Mouse (Mus musculus) neural tube, embryonic 13.5 days (tissue): ENCODE results near the gene 5730596B20Rik. TPM values are rescaled to one million over a fixed set of nuclear protein-coding genes. Genes with fewer than 3 reads are reported as not detected.

ENCODE experiments used
- ATAC-seq: fragments of 200-750 bp; cut with Nextera tagmentation; 2 replicates; pipeline ENCODE4 v1.8.0; 2017; ENCODE audit warnings: low read depth, mild to moderate bottlenecking, moderate TSS enrichment, moderate library complexity
- H3K27ac ChIP-seq: fragments of 300-500 bp; sonication (generic); replicated peaks from 2 replicates; pipeline ENCODE4 v1.5.1; 2015; ENCODE audit warnings: moderate library complexity, mild to moderate bottlenecking, inconsistent platforms
- H3K27me3 ChIP-seq: fragments of 300-500 bp; sonication (generic); 2 replicates; pipeline ENCODE4 v1.6.1; 2015; ENCODE audit warnings: mild to moderate bottlenecking, inconsistent platforms
- H3K36me3 ChIP-seq: fragments of 300-500 bp; sonication (generic); 2 replicates; pipeline ENCODE4 v1.6.1; 2015; ENCODE audit warnings: mild to moderate bottlenecking, inconsistent platforms
- H3K4me1 ChIP-seq: fragments of 300-500 bp; sonication (generic); replicated peaks from 2 replicates; pipeline ENCODE4 v1.6.1; 2015; ENCODE audit warnings: inconsistent platforms
- H3K4me2 ChIP-seq: fragments of 300-500 bp; sonication (generic); 2 replicates; pipeline ENCODE4 v1.6.1; 2015; ENCODE audit warnings: inconsistent platforms, mild to moderate bottlenecking, moderate library complexity
- H3K4me3 ChIP-seq: fragments of 300-500 bp; sonication (generic); 2 replicates; pipeline ENCODE4 v1.5.1; 2015; ENCODE audit warnings: mild to moderate bottlenecking, inconsistent platforms
- H3K9ac ChIP-seq: fragments of 300-500 bp; sonication (generic); 2 replicates; pipeline ENCODE4 v1.6.1; 2015; ENCODE audit warnings: moderate library complexity, mild to moderate bottlenecking, inconsistent platforms
- H3K9me3 ChIP-seq: fragments of 300-500 bp; sonication (generic); 2 replicates; pipeline ENCODE4 v1.6.1; 2016; ENCODE audit warnings: inconsistent platforms
- WGBS: fragments of 180-500 bp; shearing (Covaris S2); methylation state at CpG from one replicate; pipeline ENCODE4 v1.1.7; 2015; 5-methylcytosine and 5-hydroxymethylcytosine counted together
- microRNA counts: library from miRNA; unstranded; fragments of <30 nt; microRNA quantifications from one replicate; lab custom pipeline; 2016
- microRNA-seq: library from miRNA; unstranded; fragments of <30 nt; microRNA quantifications from one replicate; pipeline ENCODE4, GENCODE M21; 2016
- polyA plus RNA-seq: library from polyadenylated mRNA; unstranded; fragments of >200 nt; fragmentation: Nextera tagmentation; extraction: Ambion mirVana; gene quantifications from 2 replicates; pipeline ENCODE4 v1.2.1, GENCODE M21; 2015

5730596B20Rik gene
- polyA plus RNA-seq, 1 experiment from 2014 or later: 3.5 TPM

DNA sequence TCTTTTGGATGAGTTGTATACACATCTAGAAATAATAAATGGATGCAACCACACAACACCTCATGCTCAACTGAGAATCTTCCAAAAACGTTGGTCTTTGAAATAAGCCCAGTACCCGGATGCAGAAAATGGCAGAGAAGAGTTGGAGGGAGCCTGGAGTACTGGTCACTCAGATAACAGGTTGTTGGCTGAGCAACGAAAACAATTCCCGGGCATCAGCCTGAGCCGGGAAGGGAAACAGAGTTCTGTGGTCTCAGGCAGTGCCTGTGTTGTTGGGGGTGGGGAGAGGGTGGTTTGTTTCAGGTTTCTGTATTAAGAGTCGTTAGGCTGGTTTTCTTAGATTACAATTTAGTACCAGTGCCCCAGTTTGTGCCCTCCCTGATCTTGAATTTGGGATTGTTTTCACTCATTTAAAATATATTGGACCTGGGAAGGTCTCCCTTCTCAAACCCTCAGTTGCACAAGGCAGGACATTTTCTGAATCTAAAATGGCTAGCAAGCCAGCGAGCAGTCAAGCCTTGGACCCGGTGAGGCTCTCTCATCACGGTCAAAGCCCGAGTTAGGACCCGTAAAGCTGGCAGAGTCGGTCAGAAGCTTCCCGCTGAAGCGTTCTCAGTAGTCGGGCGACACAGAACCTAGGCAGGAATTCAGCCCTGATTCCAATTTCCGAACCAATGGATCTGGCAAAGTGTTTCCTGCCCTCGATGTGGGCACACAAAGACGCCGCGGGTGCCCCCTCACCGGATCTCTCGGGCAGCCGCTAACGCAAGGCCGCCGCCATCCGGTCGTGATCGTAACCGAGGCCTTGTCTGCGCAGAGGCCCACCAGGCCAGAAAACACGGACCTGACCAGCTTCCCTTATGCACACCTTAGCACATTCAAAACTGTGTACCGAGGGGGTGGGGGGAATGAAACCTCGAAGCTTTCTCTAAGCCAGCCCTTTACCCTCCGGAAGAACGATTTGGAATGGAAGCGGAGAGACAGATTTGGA lies 51.5 kb downstream of the 5730596B20Rik start:
- no peaks in the 10 kb centered on the region for H3K36me3 ChIP-seq
- peak overlapping the region; percentile 98 for H3K9ac ChIP-seq
- H3K4me1 ChIP-seq: peaks cover 22% of the 10 kb centered on the region
- ATAC-seq: no peak
- no peaks in the 10 kb centered on the region for H3K9me3 ChIP-seq
- H3K4me2 ChIP-seq: peak overlapping the region; percentile 97
- peak overlapping the region; percentile 53 for H3K4me3 ChIP-seq
- peaks cover 12% of the 10 kb centered on the region for H3K27me3 ChIP-seq
- 1% methylated on average over 38 of the region's 38 CpGs for WGBS
- peak overlapping the region; percentile 98 for H3K27ac ChIP-seq

DNA sequence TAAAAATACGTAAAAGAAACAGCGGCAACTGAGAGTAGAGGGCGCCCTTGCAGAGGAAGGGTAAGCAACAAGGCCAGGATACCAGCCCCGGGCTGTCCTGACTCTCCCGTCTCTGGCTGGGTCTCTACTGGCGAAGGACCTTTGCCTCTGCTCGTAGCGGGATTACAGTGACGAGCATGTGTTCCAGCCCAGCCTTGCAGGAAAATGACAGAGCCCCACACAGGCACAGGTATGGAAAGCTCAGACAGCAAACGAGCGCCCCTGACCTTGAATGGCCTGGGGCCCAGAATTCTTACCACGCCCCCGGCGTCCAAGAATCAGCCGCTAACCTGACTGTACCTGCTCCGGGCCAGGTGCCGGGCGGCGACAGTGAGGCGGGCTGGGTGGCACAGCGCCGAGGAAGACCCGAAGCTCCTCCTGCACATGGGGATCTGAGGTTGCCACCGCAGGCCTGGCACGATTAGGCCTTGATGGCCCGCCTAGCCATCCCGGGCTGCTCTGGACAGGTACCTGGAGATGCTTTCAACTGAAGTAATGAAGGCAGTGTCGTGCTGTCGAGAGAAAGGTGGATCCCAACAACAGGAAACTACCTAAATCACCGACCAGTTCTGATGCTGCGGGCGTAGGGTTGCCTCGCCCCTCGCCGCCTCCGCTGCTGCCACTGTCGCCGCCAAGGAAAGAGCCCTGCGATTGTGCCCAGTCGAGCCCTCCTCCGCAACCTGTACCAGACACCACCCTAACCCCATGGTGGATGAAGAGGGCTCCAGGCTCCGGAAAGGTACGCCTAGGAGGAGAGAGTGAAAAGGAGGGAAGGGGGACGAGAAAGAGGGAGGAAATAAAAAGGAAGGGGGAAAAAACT lies 52.5 kb downstream of the 5730596B20Rik start:
- no peak for ATAC-seq
- Histone ChIP-seq H3K4me1 (peaks cover 22% of the 10 kb centered on the region), H3K4me3 (peak overlapping the region; percentile 53), H3K9me3 (no peaks in the 10 kb centered on the region), H3K36me3 (no peaks in the 10 kb centered on the region), H3K27ac (peak overlapping the region; percentile 98), H3K27me3 (peaks cover 12% of the 10 kb centered on the region), H3K4me2 (peak overlapping the region; percentile 97), H3K9ac (peak overlapping the region; percentile 98)
- 1% methylated on average over 44 of the region's 44 CpGs for WGBS

MicroRNAs encoded within 50 kb of the gene (microRNA counts, 519-probe panel; counts per million panel counts)
- 4,452 counts per million, percentile 75 among the panel's probes with 10 or more counts for microRNA mmu-miR-196b (lab: Ali Mortazavi, UCI)

Small RNAs within 50 kb of the gene (microRNA-seq; reads per million reads assigned to microRNA genes)
- 6,037 reads per million, percentile 94 among the genes with 10 or more reads in this experiment for gene Mir196b

Other genes starting within 250 kb of the 5730596B20Rik start
- 37.0 and 44.6 TPM in 2 replicates for gene Skap2, start 164.9 kb upstream of the 5730596B20Rik start, polyA plus RNA-seq
- gene Hoxa1, start 19.2 kb upstream of the 5730596B20Rik start, polyA plus RNA-seq: 2.0 and 3.0 TPM in 2 replicates
- gene Hoxa2, start 12.7 kb upstream of the 5730596B20Rik start, polyA plus RNA-seq: 11.9 and 13.7 TPM in 2 replicates
- 5.7 and 5.8 TPM in 2 replicates for gene Hoxa4, start 14.3 kb downstream of the 5730596B20Rik start, polyA plus RNA-seq
- 44.7 and 66.8 TPM in 2 replicates for gene Hoxa5, start 27.1 kb downstream of the 5730596B20Rik start, polyA plus RNA-seq
- 20.3 and 25.8 TPM in 2 replicates for gene Hoxa6, start 31.2 kb downstream of the 5730596B20Rik start, polyA plus RNA-seq
- gene Hoxa3, start 35.8 kb downstream of the 5730596B20Rik start, polyA plus RNA-seq: 13.9 and 16.4 TPM in 2 replicates
- not detected in 2 replicates for gene Gm28308, start 35.8 kb downstream of the 5730596B20Rik start, polyA plus RNA-seq
- 117 and 125 TPM in 2 replicates for gene Hoxa7, start 44.4 kb downstream of the 5730596B20Rik start, polyA plus RNA-seq
- 125 and 130 TPM in 2 replicates for gene Hoxa9, start 53.6 kb downstream of the 5730596B20Rik start, polyA plus RNA-seq
- 77.8 and 86.6 TPM in 2 replicates for gene Hoxa10, start 63.4 kb downstream of the 5730596B20Rik start, polyA plus RNA-seq
- 4.7 and 5.7 TPM in 2 replicates for gene Hoxa11, start 68.3 kb downstream of the 5730596B20Rik start, polyA plus RNA-seq
- gene Hoxa13, start 83.4 kb downstream of the 5730596B20Rik start, polyA plus RNA-seq: 0.08 and 0.32 TPM in 2 replicates
- 1.7 and 2.3 TPM in 2 replicates for gene Evx1, start 136.0 kb downstream of the 5730596B20Rik start, polyA plus RNA-seq